Mouse (Mus musculus) ES-E14 (cell line): ENCODE results near the gene Mindy3. TPM values are rescaled to one million over a fixed set of nuclear protein-coding genes. Genes with fewer than 3 reads are reported as not detected.

ENCODE experiments used
- DNase-seq: peaks from one replicate; pipeline ENCODE4 v3.0.0-alpha.2; 2013; ENCODE audit warnings: low read depth, low spot score
- H3K27ac ChIP-seq: 2 replicates; pipeline ENCODE4 v1.5.1; 2012; ENCODE audit warnings: low read depth, mild to moderate bottlenecking, low read length, moderate library complexity, mixed read lengths; ENCODE audit not compliant: poor library complexity, insufficient read depth, severe bottlenecking
- H3K36me3 ChIP-seq: 2 replicates; pipeline ENCODE4 v1.6.1; 2012; ENCODE audit warnings: mild to moderate bottlenecking, low read length, moderate library complexity, mixed read lengths; ENCODE audit not compliant: control insufficient read depth, poor library complexity, insufficient read depth, severe bottlenecking
- H3K4me1 ChIP-seq, 2 experiments: fragments of 150-350 bp in 1 of 2; sonication (generic) in 1 of 2; 2 replicates each; pipeline ENCODE4 v1.6.1; 2012; ENCODE audit warnings: low read length in 2 of 2, mild to moderate bottlenecking in 1 of 2, mixed read lengths in 1 of 2; ENCODE audit not compliant: control insufficient read depth in 2 of 2, insufficient read depth in 2 of 2, poor library complexity in 1 of 2
- H3K4me3 ChIP-seq, 2 experiments: fragments of 150-350 bp in 1 of 2; sonication (generic) in 1 of 2; 2 replicates each; pipeline ENCODE4 v1.5.1; 2012; ENCODE audit warnings: low read length in 2 of 2, low read depth in 1 of 2, mild to moderate bottlenecking in 1 of 2, mixed read lengths in 1 of 2; ENCODE audit not compliant: insufficient read depth in 1 of 2, poor library complexity in 1 of 2, severe bottlenecking in 1 of 2
- H3K9ac ChIP-seq: 2 replicates; pipeline ENCODE4 v1.6.1; 2012; ENCODE audit warnings: low read depth, mild to moderate bottlenecking, low read length, mixed read lengths; ENCODE audit not compliant: poor library complexity, insufficient read depth, severe bottlenecking
- H3K9me3 ChIP-seq: fragments of 150-350 bp; sonication (generic); 2 replicates; pipeline ENCODE4 v1.6.1; 2012; ENCODE audit warnings: low read depth, mild to moderate bottlenecking, low read length; ENCODE audit not compliant: control insufficient read depth, insufficient read depth
- CHD2 ChIP-seq: IDR thresholded peaks from 2 replicates; pipeline ENCODE4 v1.6.1; 2014; ENCODE audit warnings: mild to moderate bottlenecking, low read depth, low read length, inconsistent platforms
- HCFC1 ChIP-seq: IDR thresholded peaks from 2 replicates; pipeline ENCODE4 v1.6.1; 2012; ENCODE audit warnings: low read length, inconsistent platforms, borderline replicate concordance; ENCODE audit not compliant: insufficient read depth
- MAFK ChIP-seq: IDR thresholded peaks from 2 replicates; pipeline ENCODE4 v1.6.1; 2014; ENCODE audit warnings: mild to moderate bottlenecking, low read depth, low read length, inconsistent platforms; ENCODE audit not compliant: insufficient read depth
- ZC3H11A ChIP-seq: IDR thresholded peaks from 2 replicates; pipeline ENCODE4 v1.6.1; 2012; ENCODE audit warnings: low read depth, mild to moderate bottlenecking, inconsistent platforms, low read length, borderline replicate concordance
- ZNF384 ChIP-seq: IDR thresholded peaks from 2 replicates; pipeline ENCODE4 v1.6.1; 2012; ENCODE audit warnings: low read depth, low read length, inconsistent platforms
- in situ Hi-C, 2 experiments: fragments of 600-800 bp; cut with MboI; formaldehyde crosslinking; loops; one replicate each; pipeline ENCODE4 v1.15.1; 2025; ENCODE audit warnings: low sequenced_read_pairs in 2 of 2, inconsistent platforms in 1 of 2; ENCODE audit not compliant: unreplicated experiment in 2 of 2
- total RNA-seq: library from RNA; depleted of rRNA; stranded (reverse); fragments of 300-350 nt; gene quantifications from 2 replicates; pipeline ENCODE4 v1.2.3, GENCODE M21; 2012

Gene Mindy3
- total RNA-seq, 1 experiment = 39.8 TPM

DNA sequence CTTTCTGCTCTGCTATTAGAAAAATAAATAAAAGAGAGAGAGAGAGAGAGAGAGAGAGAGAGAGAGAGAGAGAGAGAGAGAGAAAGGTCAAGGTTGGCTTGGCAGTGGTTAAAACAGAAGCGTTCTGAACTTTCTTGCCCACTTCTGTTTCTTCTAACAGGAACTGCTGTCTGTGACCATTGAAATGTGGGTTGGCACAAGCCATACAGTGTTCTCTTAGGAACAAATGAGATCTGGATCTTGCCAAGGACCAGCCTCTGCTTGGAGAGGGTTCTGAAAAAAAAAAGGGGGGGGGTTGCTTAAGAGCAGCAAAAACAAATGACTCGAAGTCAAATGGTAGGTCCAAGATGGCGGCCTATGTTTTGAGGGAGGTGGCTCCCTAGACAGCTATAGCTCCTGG lies 100.6 kb downstream of the Mindy3 start:
- no peaks in the 10 kb centered on the region for H3K9me3 ChIP-seq
- in situ Hi-C loops = loop anchor here (25.0 kb wide), 1 partner anchor 306 kb away; no protein-coding TSS in a partner anchor

DNA sequence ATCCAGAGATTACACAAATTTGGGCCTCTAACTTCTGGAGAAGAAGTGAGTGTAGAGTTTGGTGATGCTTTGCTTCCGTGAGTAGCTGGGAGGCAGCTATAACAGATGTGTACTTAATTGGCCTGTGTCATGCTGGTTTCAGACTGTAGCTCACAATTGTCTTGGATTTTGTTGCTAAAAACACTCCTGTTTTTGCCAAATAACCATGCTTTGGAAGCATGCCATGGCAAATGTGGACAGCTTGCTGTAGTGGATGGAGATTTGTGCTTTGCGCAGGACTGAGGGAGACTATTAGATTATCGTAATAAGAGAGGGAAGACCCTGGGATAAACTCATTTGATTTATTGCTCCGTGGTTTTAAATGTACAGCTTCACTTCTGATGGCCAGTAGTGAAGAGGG lies 101.2 kb downstream of the Mindy3 start:
- H3K9ac ChIP-seq = no peak overlapping the region
- DNase-seq = no peak
- H3K36me3 ChIP-seq = no peaks in the 10 kb centered on the region
- no peak for TF ChIP-seq MAFK
- no peak for TF ChIP-seq CHD2
- TF ChIP-seq ZC3H11A = no peak
- TF ChIP-seq HCFC1 = no peak
- TF ChIP-seq ZNF384 = no peak
- H3K4me3 ChIP-seq = no peak overlapping the region
- no peak overlapping the region for H3K27ac ChIP-seq
- H3K9me3 ChIP-seq = no peaks in the 10 kb centered on the region
- in situ Hi-C loops = loop anchor here (25.0 kb wide), 1 partner anchor 306 kb away; no protein-coding TSS in a partner anchor
- no peaks in the 10 kb centered on the region for H3K4me1 ChIP-seq

More for the DNA sequence above, 100.6 kb downstream of the Mindy3 start:
- H3K4me3 ChIP-seq = no peak overlapping the region
- no peak overlapping the region for H3K27ac ChIP-seq
- H3K9ac ChIP-seq = no peak overlapping the region
- H3K36me3 ChIP-seq = no peaks in the 10 kb centered on the region
- TF ChIP-seq ZNF384 = no peak
- no peak for TF ChIP-seq MAFK
- TF ChIP-seq ZC3H11A = no peak
- TF ChIP-seq HCFC1 = no peak
- TF ChIP-seq CHD2 = no peak
- no peaks in the 10 kb centered on the region for H3K4me1 ChIP-seq
- DNase-seq = no peak

DNA sequence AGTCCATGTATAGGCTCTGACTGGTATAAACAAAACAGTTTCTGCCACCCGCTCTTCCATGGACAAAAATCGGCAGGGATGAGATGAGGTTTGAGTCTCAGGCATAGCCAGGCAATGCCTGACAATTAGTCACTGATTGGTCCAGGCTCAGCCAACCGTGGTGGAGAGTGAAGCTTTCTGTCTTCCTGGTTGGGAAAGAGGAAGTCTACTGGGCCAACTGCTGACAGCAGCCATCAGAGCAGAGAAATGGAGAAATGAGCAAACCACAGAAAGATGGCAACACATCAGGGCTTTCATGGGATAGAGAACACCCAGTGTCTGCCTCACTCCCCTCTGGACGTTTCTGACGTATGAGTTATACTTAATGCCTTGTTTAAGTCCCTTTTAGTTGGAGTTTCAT lies 101.9 kb downstream of the Mindy3 start:
- in situ Hi-C loops = loop anchor here (25.0 kb wide), 1 partner anchor 305 kb away; no protein-coding TSS in a partner anchor
- Histone ChIP-seq H3K4me3 (no peak overlapping the region), H3K4me1 (no peaks in the 10 kb centered on the region), H3K9ac (no peak overlapping the region), H3K36me3 (no peaks in the 10 kb centered on the region), H3K27ac (no peak overlapping the region), H3K9me3 (no peaks in the 10 kb centered on the region)
- no peak for DNase-seq
- TF ChIP-seq ZC3H11A (no peak), HCFC1 (no peak), ZNF384 (no peak), CHD2 (no peak), MAFK (no peak)

DNA sequence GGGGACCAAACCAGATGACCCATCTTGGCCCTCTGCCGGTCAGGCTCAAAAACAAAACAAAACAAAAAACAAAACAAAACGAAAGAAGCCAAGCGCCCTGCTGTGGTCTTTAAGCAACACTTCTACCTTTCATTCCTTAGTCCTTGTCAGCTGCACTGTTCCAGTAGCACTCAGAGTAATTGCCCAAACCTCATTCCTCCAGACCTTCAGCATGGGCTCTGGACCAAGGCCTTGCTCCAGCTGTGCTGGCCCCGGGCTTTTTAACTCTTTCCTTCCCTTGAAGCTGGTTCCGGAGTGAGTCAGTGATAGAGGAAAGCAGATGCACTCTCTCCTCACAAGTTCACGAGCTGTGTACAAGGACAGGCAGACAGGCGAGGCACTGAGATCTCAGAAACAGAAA lies 102.9 kb downstream of the Mindy3 start:
- H3K27ac ChIP-seq = no peak overlapping the region
- DNase-seq = no peak
- in situ Hi-C loops = loop anchor here (25.0 kb wide), 1 partner anchor 304 kb away; no protein-coding TSS in a partner anchor
- H3K4me1 ChIP-seq = no peaks in the 10 kb centered on the region
- no peaks in the 10 kb centered on the region for H3K36me3 ChIP-seq
- no peak overlapping the region for H3K9ac ChIP-seq
- TF ChIP-seq HCFC1 = no peak
- no peak for TF ChIP-seq CHD2
- TF ChIP-seq MAFK = no peak
- TF ChIP-seq ZNF384 = no peak
- TF ChIP-seq ZC3H11A = no peak
- H3K9me3 ChIP-seq = no peaks in the 10 kb centered on the region
- no peak overlapping the region for H3K4me3 ChIP-seq

DNA sequence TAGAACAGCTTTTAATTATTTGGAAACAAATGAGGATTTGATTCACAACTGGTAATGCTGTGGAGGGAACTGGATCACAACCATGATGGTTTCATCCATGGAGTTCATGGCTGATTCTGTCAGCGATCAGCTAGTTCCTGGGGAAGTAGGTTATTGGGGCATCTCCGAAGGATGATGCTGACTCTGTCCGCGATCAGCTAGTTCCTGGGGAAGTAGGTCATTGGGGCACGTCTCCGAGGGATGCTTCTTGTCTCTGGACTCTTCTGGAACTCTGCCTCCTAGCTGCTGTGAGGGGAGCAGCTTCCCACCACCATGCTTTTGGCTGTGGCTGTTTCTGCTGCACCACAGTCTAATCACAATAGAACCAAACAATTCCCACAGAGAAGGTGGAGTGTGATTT lies 105.2 kb downstream of the Mindy3 start:
- in situ Hi-C loops = loop anchor here (25.0 kb wide), 1 partner anchor 302 kb away; no protein-coding TSS in a partner anchor
- Histone ChIP-seq H3K27ac (no peak overlapping the region), H3K4me3 (no peak overlapping the region), H3K9me3 (no peaks in the 10 kb centered on the region), H3K9ac (no peak overlapping the region), H3K36me3 (no peaks in the 10 kb centered on the region), H3K4me1 (no peaks in the 10 kb centered on the region)
- no peak for DNase-seq
- no peak for TF ChIP-seq CHD2
- no peak for TF ChIP-seq HCFC1
- TF ChIP-seq ZNF384 = no peak
- TF ChIP-seq MAFK = no peak
- no peak for TF ChIP-seq ZC3H11A
